Mouse (Mus musculus): Measurements from ENCODE around the gene Atxn2. TPM values are rescaled to one million over a fixed set of nuclear protein-coding genes. Genes with fewer than 3 reads are reported as not detected.
"Not testable (repeated sequence)": the region's sequence is repeated elsewhere in the genome, so short reads cannot be mapped to it uniquely, and the experiment has no call there.

Gene Atxn2
- polyA plus RNA-seq, 1 experiment from 2014 or later, result 102 TPM

DNA sequence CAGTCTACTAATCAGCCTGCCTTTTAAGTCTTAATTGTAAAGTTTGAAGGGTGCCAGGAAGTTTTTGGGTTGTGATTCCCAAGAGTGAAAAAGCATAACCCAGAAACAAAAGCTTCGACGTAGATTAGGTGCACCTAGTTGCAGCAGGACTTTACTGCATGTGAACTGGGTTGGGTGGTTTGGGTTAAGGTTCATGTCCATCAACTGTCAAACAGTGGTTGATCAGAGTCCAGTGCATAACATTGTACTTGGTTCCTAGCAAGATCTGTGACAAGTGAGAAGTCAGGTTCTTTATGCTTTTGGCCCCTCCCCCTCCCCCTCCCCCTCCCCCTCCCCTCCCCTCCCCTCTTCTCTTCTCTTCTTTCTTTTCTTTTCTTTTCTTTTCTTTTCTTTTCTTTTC, 31.8 kb downstream of the Atxn2 start:
- ATAC-seq (ENCODE audit: low FRiP score), result no peak
- WGBS, result 94% methylated on average over 2 of the region's 2 CpGs
- Histone ChIP-seq H3K27ac (no peak overlapping the region), H3K9ac (no peak overlapping the region), H3K36me3 (peaks cover 6% of the 10 kb centered on the region), H3K4me2 (replicated peaks) (no peak overlapping the region), H3K4me1 (no peaks in the 10 kb centered on the region), H3K27me3 (no peaks in the 10 kb centered on the region), H3K4me3 (no peak overlapping the region), H3K9me3 (replicated peaks) (no peaks in the 10 kb centered on the region)

DNA sequence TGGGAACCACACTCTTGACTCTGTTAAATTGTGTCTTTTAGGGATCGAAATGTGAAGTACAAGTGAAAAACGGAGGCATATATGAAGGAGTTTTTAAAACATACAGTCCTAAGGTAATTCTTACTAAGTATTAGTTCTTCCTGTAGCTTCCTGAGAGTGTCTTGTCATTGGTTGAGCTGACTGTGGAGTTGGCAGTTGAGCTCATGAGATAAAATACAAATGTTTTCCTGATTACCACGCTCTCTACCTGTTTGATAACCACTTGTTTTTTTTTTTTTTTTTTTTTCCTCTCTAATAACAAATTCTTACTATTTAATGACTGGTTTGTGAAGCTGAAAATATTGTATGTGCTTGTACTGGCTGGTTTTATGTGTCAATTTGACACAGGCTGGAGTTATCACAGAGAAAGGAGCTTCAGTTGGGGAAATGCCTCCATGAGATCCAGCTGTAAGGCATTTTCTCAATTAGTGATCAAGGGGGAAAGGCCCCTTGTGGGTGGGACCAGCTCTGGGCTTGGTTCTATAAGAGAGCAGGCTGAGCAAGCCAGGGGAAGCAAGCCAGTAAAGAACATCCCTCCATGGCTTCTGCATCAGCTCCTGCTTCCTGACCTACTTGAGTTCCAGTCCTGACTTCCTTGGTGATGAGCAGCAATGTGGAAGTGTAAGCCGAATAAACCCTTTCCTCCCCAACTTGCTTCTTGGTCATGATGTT, 36.9 kb downstream of the Atxn2 start:
- not testable (repeated sequence) for H3K27ac ChIP-seq; H3K4me3 ChIP-seq; H3K4me1 ChIP-seq; H3K9ac ChIP-seq; H3K27me3 ChIP-seq; ATAC-seq (ENCODE audit: low FRiP score); H3K4me2 ChIP-seq (replicated peaks); H3K9me3 ChIP-seq (replicated peaks)
- H3K36me3 ChIP-seq, result peaks cover 32% of the 10 kb centered on the region
- WGBS, result 96% methylated on average over 4 of the region's 4 CpGs

GRCm38 (mm10) chr5:121749633-121750032, 38.5 kb downstream of the Atxn2 start:
- Histone ChIP-seq H3K27me3 (no peaks in the 10 kb centered on the region), H3K4me3 (no peak overlapping the region), H3K27ac (no peak overlapping the region), H3K4me2 (replicated peaks) (no peak overlapping the region), H3K4me1 (no peaks in the 10 kb centered on the region), H3K36me3 (peaks cover 39% of the 10 kb centered on the region), H3K9me3 (replicated peaks) (no peaks in the 10 kb centered on the region), H3K9ac (no peak overlapping the region)
- ATAC-seq (ENCODE audit: low FRiP score), result no peak
- 94% methylated on average over 2 of the region's 2 CpGs for WGBS

GRCm38 (mm10) chr5:121757900-121758299, 46.8 kb downstream of the Atxn2 start:
- H3K4me3 ChIP-seq, result no peak overlapping the region
- peaks cover 7% of the 10 kb centered on the region for H3K4me1 ChIP-seq
- no peaks in the 10 kb centered on the region; the same call in 1 of the 2 replicates for H3K27me3 ChIP-seq
- no peaks in the 10 kb centered on the region for H3K9me3 ChIP-seq (replicated peaks)
- WGBS, result 17% methylated on average over 2 of the region's 2 CpGs
- peak; percentile 52; the same call in 1 of the 2 replicates for ATAC-seq (ENCODE audit: low FRiP score)
- H3K9ac ChIP-seq, result no peak overlapping the region
- H3K27ac ChIP-seq, result peak overlapping the region; percentile 36; the same call in 1 of the 2 replicates
- no peak overlapping the region for H3K4me2 ChIP-seq (replicated peaks)
- peaks cover 39% of the 10 kb centered on the region; the same call in 1 of the 2 replicates for H3K36me3 ChIP-seq

GRCm38 (mm10) chr5:121758341-121758740, 47.2 kb downstream of the Atxn2 start:
- no peak for ATAC-seq (ENCODE audit: low FRiP score)
- WGBS, result 88% methylated on average over 4 of the region's 4 CpGs
- Histone ChIP-seq H3K9me3 (replicated peaks) (no peaks in the 10 kb centered on the region), H3K36me3 (peaks cover 40% of the 10 kb centered on the region; the same call in 1 of the 2 replicates), H3K4me3 (no peak overlapping the region), H3K27me3 (no peaks in the 10 kb centered on the region; the same call in 1 of the 2 replicates), H3K4me2 (replicated peaks) (no peak overlapping the region), H3K9ac (no peak overlapping the region), H3K4me1 (peaks cover 7% of the 10 kb centered on the region), H3K27ac (0 out of 2 replicates have a peak overlapping the region, but pooled peaks have one; percentile 36)

DNA sequence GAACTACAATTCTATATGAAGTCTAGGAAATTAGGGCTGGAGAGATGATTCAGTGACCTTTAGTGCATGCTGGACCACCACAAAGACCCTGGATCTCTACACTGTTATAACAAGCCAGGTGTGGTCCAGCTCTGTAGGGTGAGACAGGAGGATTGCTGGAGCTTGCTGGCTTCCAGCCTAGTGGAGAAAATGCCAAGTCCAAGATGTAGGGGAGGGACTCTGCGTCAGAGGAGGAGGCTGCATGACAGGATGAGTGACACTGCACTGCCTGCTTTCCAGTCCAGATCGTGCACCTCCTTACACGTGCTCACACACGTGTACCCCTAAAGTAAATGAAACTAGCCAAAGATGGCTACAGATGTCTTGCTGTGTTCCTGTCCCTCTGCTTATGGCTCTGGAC, 48.8 kb downstream of the Atxn2 start:
- no peaks in the 10 kb centered on the region for H3K9me3 ChIP-seq (replicated peaks)
- H3K27me3 ChIP-seq, result no peaks in the 10 kb centered on the region; the same call in 1 of the 2 replicates
- peaks cover 7% of the 10 kb centered on the region for H3K4me1 ChIP-seq
- H3K27ac ChIP-seq, result no peak overlapping the region
- peaks cover 39% of the 10 kb centered on the region; the same call in 1 of the 2 replicates for H3K36me3 ChIP-seq
- no peak overlapping the region for H3K4me3 ChIP-seq
- no peak overlapping the region for H3K9ac ChIP-seq
- ATAC-seq (ENCODE audit: low FRiP score), result no peak
- 88% methylated on average over 4 of the region's 4 CpGs for WGBS
- H3K4me2 ChIP-seq (replicated peaks), result no peak overlapping the region

GRCm38 (mm10) chr5:121761459-121761858, 50.3 kb downstream of the Atxn2 start:
- H3K4me3 ChIP-seq, result no peak overlapping the region
- H3K27ac ChIP-seq, result no peak overlapping the region
- H3K4me1 ChIP-seq, result peaks cover 7% of the 10 kb centered on the region
- no peaks in the 10 kb centered on the region; the same call in 1 of the 2 replicates for H3K27me3 ChIP-seq
- no peak overlapping the region for H3K9ac ChIP-seq
- 59% methylated on average over 7 of the region's 7 CpGs for WGBS
- H3K4me2 ChIP-seq (replicated peaks), result no peak overlapping the region
- no peaks in the 10 kb centered on the region for H3K9me3 ChIP-seq (replicated peaks)
- peaks cover 32% of the 10 kb centered on the region; the same call in 1 of the 2 replicates for H3K36me3 ChIP-seq
- ATAC-seq (ENCODE audit: low FRiP score), result no peak

DNA sequence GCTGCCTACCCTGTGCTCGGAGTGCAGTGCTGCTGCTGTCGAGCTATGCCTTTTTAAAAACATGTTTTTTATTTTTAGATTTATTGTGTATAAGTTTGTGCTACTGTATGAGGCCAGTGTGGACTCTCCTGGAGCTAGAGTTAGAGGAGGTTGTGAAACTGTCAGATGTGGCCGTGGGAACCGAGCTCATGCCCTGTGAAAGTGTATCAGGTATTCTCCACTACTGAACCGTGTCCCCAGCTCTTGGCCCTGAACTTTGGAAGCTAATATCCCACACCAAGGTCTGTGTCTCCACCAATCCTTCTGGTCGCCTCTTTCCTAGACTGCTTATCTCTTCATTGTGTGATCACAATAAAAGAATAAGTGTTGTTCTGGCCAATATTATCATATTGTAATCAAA, 51.8 kb downstream of the Atxn2 start:
- H3K9ac ChIP-seq, result no peak overlapping the region
- WGBS, result 95% methylated on average over 6 of the region's 6 CpGs
- H3K36me3 ChIP-seq, result peaks cover 21% of the 10 kb centered on the region; the same call in 1 of the 2 replicates
- H3K27ac ChIP-seq, result no peak overlapping the region
- H3K27me3 ChIP-seq, result no peaks in the 10 kb centered on the region; the same call in 1 of the 2 replicates
- ATAC-seq (ENCODE audit: low FRiP score), result no peak
- H3K4me1 ChIP-seq, result peaks cover 3% of the 10 kb centered on the region; the same call in 1 of the 2 replicates
- no peak overlapping the region for H3K4me3 ChIP-seq
- H3K4me2 ChIP-seq (replicated peaks), result no peak overlapping the region
- H3K9me3 ChIP-seq (replicated peaks), result no peaks in the 10 kb centered on the region

- Histone ChIP-seq H3K9me3 (replicated peaks) (no peaks in the 10 kb centered on the region), H3K27me3 (no peaks in the 10 kb centered on the region; the same call in 1 of the 2 replicates), H3K4me2 (replicated peaks) (no peak overlapping the region), H3K27ac (no peak overlapping the region), H3K36me3 (peaks cover 12% of the 10 kb centered on the region; the same call in 1 of the 2 replicates), H3K4me3 (no peak overlapping the region), H3K4me1 (no peaks in the 10 kb centered on the region; the same call in 1 of the 2 replicates), H3K9ac (no peak overlapping the region)
- no peak for ATAC-seq (ENCODE audit: low FRiP score)
- WGBS, result 89% methylated on average over 2 of the region's 2 CpGs
These were observed 53.9 kb downstream of the Atxn2 start for GRCm38 (mm10) chr5:121765020-121765419.

DNA sequence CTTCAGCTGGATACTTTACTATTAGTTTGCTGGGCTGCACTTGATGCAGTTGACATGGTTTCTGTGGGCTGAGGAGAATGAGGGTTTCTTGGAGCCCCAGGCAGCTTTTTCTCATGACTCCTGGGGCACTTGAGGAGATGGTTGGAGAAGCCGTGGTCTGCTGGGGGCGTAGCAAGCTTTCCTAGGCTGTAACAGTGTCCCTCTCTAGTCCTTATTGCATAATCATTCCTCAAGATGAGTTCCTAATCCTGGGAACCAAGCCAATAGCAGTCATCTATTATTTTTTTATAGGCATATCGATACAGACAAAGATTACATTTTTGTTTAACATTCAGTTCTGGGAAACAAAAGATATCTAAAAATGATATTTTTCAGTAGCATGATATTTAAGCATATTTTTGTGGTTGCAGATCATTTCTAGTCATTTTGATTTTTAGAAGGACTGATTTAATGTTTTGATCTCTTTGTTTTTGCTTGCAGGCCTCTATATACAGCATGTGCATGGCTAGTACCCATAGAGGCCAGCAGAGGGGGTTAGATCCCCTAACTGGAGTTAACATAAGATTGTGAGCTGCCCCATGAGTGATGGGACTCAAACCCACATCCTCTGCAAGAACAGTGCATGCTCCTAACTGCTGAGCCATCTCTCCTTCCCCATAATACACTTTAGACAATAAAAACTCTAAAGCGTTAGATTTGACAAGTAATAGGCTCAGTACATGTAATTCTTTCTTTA, 55.1 kb downstream of the Atxn2 start:
- no peak for ATAC-seq (ENCODE audit: low FRiP score)

DNA sequence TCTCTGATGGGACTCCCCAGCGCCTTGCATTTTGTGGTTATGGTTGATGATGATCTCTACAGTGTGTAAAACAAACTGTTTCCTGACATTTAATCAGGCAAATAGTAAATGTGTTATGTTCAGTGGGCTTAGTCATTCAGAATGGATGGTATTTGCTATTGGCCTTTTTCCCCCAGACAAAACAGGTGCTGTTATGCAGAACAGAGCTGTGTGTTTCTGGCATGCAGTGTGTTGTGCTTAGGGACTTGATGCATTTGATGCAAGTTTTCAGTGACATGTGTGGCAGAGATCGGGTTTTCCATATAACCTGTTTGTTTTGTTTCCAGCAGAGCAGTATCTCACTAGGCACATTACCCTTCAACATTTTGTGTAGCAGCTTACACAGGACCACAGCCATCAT, 56.4 kb downstream of the Atxn2 start:
- no peak overlapping the region for H3K4me2 ChIP-seq (replicated peaks)
- H3K27me3 ChIP-seq, result no peaks in the 10 kb centered on the region
- 89% methylated on average over 2 of the region's 2 CpGs for WGBS
- H3K27ac ChIP-seq, result no peak overlapping the region
- no peak for ATAC-seq (ENCODE audit: low FRiP score)
- no peak overlapping the region for H3K4me3 ChIP-seq
- H3K9ac ChIP-seq, result no peak overlapping the region
- no peaks in the 10 kb centered on the region; the same call in 1 of the 2 replicates for H3K4me1 ChIP-seq
- H3K9me3 ChIP-seq (replicated peaks), result no peaks in the 10 kb centered on the region
- H3K36me3 ChIP-seq, result peaks cover 19% of the 10 kb centered on the region

More for the DNA sequence above, 55.1 kb downstream of the Atxn2 start:
- no peaks in the 10 kb centered on the region; the same call in 1 of the 2 replicates for H3K27me3 ChIP-seq
- no peak overlapping the region; the same call in 1 of the 2 replicates for H3K27ac ChIP-seq
- no peaks in the 10 kb centered on the region for H3K9me3 ChIP-seq (replicated peaks)
- H3K36me3 ChIP-seq, result 0 out of 2 replicates have a peak, but pooled peaks cover 10% of the 10 kb centered on the region
- H3K4me3 ChIP-seq, result no peak overlapping the region
- WGBS, result 93% methylated on average over 4 of the region's 4 CpGs
- H3K4me2 ChIP-seq (replicated peaks), result no peak overlapping the region
- no peak overlapping the region for H3K9ac ChIP-seq
- no peaks in the 10 kb centered on the region; the same call in 1 of the 2 replicates for H3K4me1 ChIP-seq

GRCm38 (mm10) chr5:121769827-121770226, 58.7 kb downstream of the Atxn2 start:
- H3K9me3 ChIP-seq (replicated peaks), result no peaks in the 10 kb centered on the region
- peaks cover 27% of the 10 kb centered on the region for H3K36me3 ChIP-seq
- ATAC-seq (ENCODE audit: low FRiP score), result no peak
- H3K4me1 ChIP-seq, result no peaks in the 10 kb centered on the region; the same call in 1 of the 2 replicates
- 89% methylated on average over 7 of the region's 7 CpGs for WGBS
- H3K27ac ChIP-seq, result no peak overlapping the region
- no peak overlapping the region for H3K4me3 ChIP-seq
- H3K9ac ChIP-seq, result no peak overlapping the region
- no peaks in the 10 kb centered on the region for H3K27me3 ChIP-seq
- H3K4me2 ChIP-seq (replicated peaks), result no peak overlapping the region
